Mouse (Mus musculus) neural tube, embryonic 15.5 days (tissue): ENCODE results near the gene Irgq. TPM values are rescaled to one million over a fixed set of nuclear protein-coding genes. Genes with fewer than 3 reads are reported as not detected.

Source experiments
- ATAC-seq: fragments of 200-750 bp; cut with Nextera tagmentation; 2 replicates; pipeline ENCODE4 v1.8.0; 2017; ENCODE audit warnings: mild to moderate bottlenecking, moderate TSS enrichment, moderate library complexity; ENCODE audit not compliant: low FRiP score
- H3K27ac ChIP-seq: fragments of 300-500 bp; sonication (generic); replicated peaks from 2 replicates; pipeline ENCODE4 v1.5.1; 2015; ENCODE audit warnings: mild to moderate bottlenecking, inconsistent platforms
- H3K27me3 ChIP-seq: fragments of 300-500 bp; sonication (generic); replicated peaks from 2 replicates; pipeline ENCODE4 v1.6.1; 2015; ENCODE audit warnings: inconsistent platforms
- H3K36me3 ChIP-seq: fragments of 300-500 bp; sonication (generic); 2 replicates; pipeline ENCODE4 v1.6.1; 2015; ENCODE audit warnings: inconsistent platforms
- H3K4me1 ChIP-seq: fragments of 300-500 bp; sonication (generic); 2 replicates; pipeline ENCODE4 v1.6.1; 2015; ENCODE audit warnings: inconsistent platforms
- H3K4me2 ChIP-seq: fragments of 300-500 bp; sonication (generic); 2 replicates; pipeline ENCODE4 v1.6.1; 2015; ENCODE audit warnings: inconsistent platforms, mild to moderate bottlenecking, moderate library complexity
- H3K4me3 ChIP-seq: fragments of 300-500 bp; sonication (generic); replicated peaks from 2 replicates; pipeline ENCODE4 v1.5.1; 2015; ENCODE audit warnings: mild to moderate bottlenecking, inconsistent platforms
- H3K9ac ChIP-seq: fragments of 300-500 bp; sonication (generic); replicated peaks from 2 replicates; pipeline ENCODE4 v1.6.1; 2015; ENCODE audit warnings: mild to moderate bottlenecking, inconsistent platforms
- H3K9me3 ChIP-seq: fragments of 300-500 bp; sonication (generic); replicated peaks from 2 replicates; pipeline ENCODE4 v1.6.1; 2016; ENCODE audit warnings: inconsistent platforms
- WGBS: fragments of 180-500 bp; shearing (Covaris S2); methylation state at CpG from one replicate; pipeline ENCODE4 v1.1.7; 2015; ENCODE audit warnings: mixed read lengths; 5-methylcytosine and 5-hydroxymethylcytosine counted together
- polyA plus RNA-seq: library from polyadenylated mRNA; unstranded; fragments of >200 nt; fragmentation: Nextera tagmentation; extraction: Ambion mirVana; gene quantifications from 2 replicates; pipeline ENCODE4 v1.2.1, GENCODE M21; 2015

Irgq gene
- polyA plus RNA-seq, 1 experiment from 2014 or later: 21.1 TPM

- no peak overlapping the region for H3K9ac ChIP-seq
- WGBS: 54% methylated on average over 5 of the region's 5 CpGs
- no peaks in the 10 kb centered on the region for H3K27me3 ChIP-seq
- no peaks in the 10 kb centered on the region for H3K4me1 ChIP-seq
- no peak for ATAC-seq
- H3K27ac ChIP-seq: no peak overlapping the region
- H3K36me3 ChIP-seq: peaks cover 14% of the 10 kb centered on the region
- H3K9me3 ChIP-seq: no peaks in the 10 kb centered on the region
- H3K4me3 ChIP-seq: no peak overlapping the region
- no peak overlapping the region for H3K4me2 ChIP-seq
Observed at GRCm38 (mm10) chr7:24572455-24572854, 42.0 kb downstream of the Irgq start.

GRCm38 (mm10) chr7:24574224-24574796 lies 43.8 kb downstream of the Irgq start:
- H3K4me1 ChIP-seq: no peaks in the 10 kb centered on the region
- no peak for ATAC-seq
- H3K27me3 ChIP-seq: no peaks in the 10 kb centered on the region
- no peaks in the 10 kb centered on the region for H3K9me3 ChIP-seq
- H3K27ac ChIP-seq: no peak overlapping the region
- H3K4me3 ChIP-seq: no peak overlapping the region
- H3K4me2 ChIP-seq: no peak overlapping the region
- H3K36me3 ChIP-seq: no peaks in the 10 kb centered on the region
- no peak overlapping the region for H3K9ac ChIP-seq
- 67% methylated on average over 12 of the region's 12 CpGs for WGBS

- WGBS: 96% methylated on average over 10 of the region's 10 CpGs
- Histone ChIP-seq H3K4me3 (no peak overlapping the region), H3K9ac (no peak overlapping the region), H3K4me2 (no peak overlapping the region), H3K36me3 (no peaks in the 10 kb centered on the region), H3K27me3 (no peaks in the 10 kb centered on the region), H3K27ac (no peak overlapping the region), H3K9me3 (no peaks in the 10 kb centered on the region), H3K4me1 (no peaks in the 10 kb centered on the region)
- no peak for ATAC-seq
Observed at GRCm38 (mm10) chr7:24577811-24578210, 47.3 kb downstream of the Irgq start.

- Histone ChIP-seq H3K36me3 (no peaks in the 10 kb centered on the region), H3K4me1 (peaks cover 22% of the 10 kb centered on the region), H3K27me3 (peaks cover 21% of the 10 kb centered on the region), H3K27ac (no peak overlapping the region), H3K4me3 (no peak overlapping the region), H3K4me2 (no peak overlapping the region), H3K9ac (no peak overlapping the region), H3K9me3 (no peaks in the 10 kb centered on the region)
- 91% methylated on average over 6 of the region's 6 CpGs for WGBS
- ATAC-seq: no peak
Observed at GRCm38 (mm10) chr7:24584876-24585275, 54.4 kb downstream of the Irgq start.

GRCm38 (mm10) chr7:24585995-24586394 lies 55.5 kb downstream of the Irgq start:
- 49% methylated on average over 16 of the region's 16 CpGs for WGBS
- H3K4me3 ChIP-seq: no peak overlapping the region
- no peaks in the 10 kb centered on the region for H3K36me3 ChIP-seq
- H3K27me3 ChIP-seq: peaks cover 21% of the 10 kb centered on the region
- H3K4me1 ChIP-seq: peaks cover 22% of the 10 kb centered on the region
- no peak overlapping the region for H3K27ac ChIP-seq
- ATAC-seq: no peak
- H3K4me2 ChIP-seq: peak overlapping the region; percentile 72
- H3K9ac ChIP-seq: no peak overlapping the region
- H3K9me3 ChIP-seq: no peaks in the 10 kb centered on the region

GRCm38 (mm10) chr7:24586828-24587227 lies 56.3 kb downstream of the Irgq start:
- 6% methylated on average over 8 of the region's 8 CpGs for WGBS
- Histone ChIP-seq H3K4me1 (peaks cover 22% of the 10 kb centered on the region), H3K27ac (no peak overlapping the region; the same call in 1 of the 2 replicates), H3K9me3 (no peaks in the 10 kb centered on the region), H3K4me2 (peak overlapping the region; percentile 72), H3K9ac (peak overlapping the region; percentile 90), H3K4me3 (peak overlapping the region; percentile 69), H3K27me3 (peaks cover 21% of the 10 kb centered on the region), H3K36me3 (no peaks in the 10 kb centered on the region)
- peak; percentile 74 for ATAC-seq

- H3K4me1 ChIP-seq: peaks cover 25% of the 10 kb centered on the region
- peak within 1 kb of the TSS; percentile 90 for H3K9ac ChIP-seq
- peak; percentile 89 for ATAC-seq
- H3K4me3 ChIP-seq: peak within 1 kb of the TSS; percentile 69
- H3K27me3 ChIP-seq: peaks cover 21% of the 10 kb centered on the region
- no peaks in the 10 kb centered on the region for H3K36me3 ChIP-seq
- H3K9me3 ChIP-seq: no peaks in the 10 kb centered on the region
- 4% methylated on average over 30 of the region's 30 CpGs for WGBS
- H3K4me2 ChIP-seq: peak within 1 kb of the TSS; percentile 72
- peak within 1 kb of the TSS; percentile 80 for H3K27ac ChIP-seq
Observed at GRCm38 (mm10) chr7:24587330-24588105, 57.0 kb downstream of the Irgq start, which contains the start of the genes Ethe1 and Zfp575. Gene Ethe1, plus strand, starts transcription at chr7:24587543. Gene Zfp575, minus strand, starts transcription at chr7:24587641.

Other genes starting within 250 kb of the Irgq start
- 42.0 and 44.7 TPM in 2 replicates for gene Zfp61, start 229.5 kb upstream of the Irgq start, polyA plus RNA-seq
- 20.0 and 20.2 TPM in 2 replicates for gene Zfp94, start 214.0 kb upstream of the Irgq start, polyA plus RNA-seq
- 0.24 and 0.29 TPM in 2 replicates for gene Tescl, start 196.8 kb upstream of the Irgq start, polyA plus RNA-seq
- gene Lypd5, start 181.5 kb upstream of the Irgq start, polyA plus RNA-seq: 0.06 TPM in 1 of 2 replicates, not detected in the other
- gene Kcnn4, start 160.4 kb upstream of the Irgq start, polyA plus RNA-seq: 3.0 and 11.2 TPM in 2 replicates
- gene Smg9, start 131.1 kb upstream of the Irgq start, polyA plus RNA-seq: 34.4 and 38.3 TPM in 2 replicates
- not detected in 2 replicates for gene Irgc1, start 78.4 kb upstream of the Irgq start, polyA plus RNA-seq
- 1.7 and 4.6 TPM in 2 replicates for gene Plaur, start 68.2 kb upstream of the Irgq start, polyA plus RNA-seq
- 67.2 and 90.6 TPM in 2 replicates for gene Cadm4, start 48.7 kb upstream of the Irgq start, polyA plus RNA-seq
- 215 and 282 TPM in 2 replicates for gene Zfp428, start 23.7 kb upstream of the Irgq start, polyA plus RNA-seq
- 0.98 and 1.2 TPM in 2 replicates for gene AC161166.1, start 18.2 kb upstream of the Irgq start, polyA plus RNA-seq
- 0.51 TPM in 1 of 2 replicates, not detected in the other for gene Pinlyp, start 15.4 kb downstream of the Irgq start, polyA plus RNA-seq
- gene Xrcc1, start 15.6 kb downstream of the Irgq start, polyA plus RNA-seq: 60.2 and 75.0 TPM in 2 replicates
- gene Ethe1, start 56.9 kb downstream of the Irgq start, polyA plus RNA-seq: 29.3 and 33.2 TPM in 2 replicates
- gene Zfp575, start 57.0 kb downstream of the Irgq start, polyA plus RNA-seq: 12.9 and 17.5 TPM in 2 replicates
- gene Phldb3, start 80.1 kb downstream of the Irgq start, polyA plus RNA-seq: 0.37 TPM in 1 of 2 replicates, not detected in the other
- 0.36 and 0.78 TPM in 2 replicates for gene Lypd3, start 105.9 kb downstream of the Irgq start, polyA plus RNA-seq
- not detected in 2 replicates for gene Tex101, start 146.0 kb downstream of the Irgq start, polyA plus RNA-seq
- not detected in 2 replicates for gene BC049730, start 178.6 kb downstream of the Irgq start, polyA plus RNA-seq
- not detected in 2 replicates for gene Gm4763, start 196.2 kb downstream of the Irgq start, polyA plus RNA-seq
- gene Cd177, start 229.6 kb downstream of the Irgq start, polyA plus RNA-seq: 0.19 and 0.20 TPM in 2 replicates
- gene Ceacam10, start 246.5 kb downstream of the Irgq start, polyA plus RNA-seq: 0.29 and 0.74 TPM in 2 replicates